Mouse (Mus musculus) neural tube, embryonic 11.5 days (tissue): ENCODE measurements around the gene Kif27. TPM values are rescaled to one million over a fixed set of nuclear protein-coding genes. Genes with fewer than 3 reads are reported as not detected.

ENCODE experiments used
- ATAC-seq: fragments of 200-750 bp; cut with Nextera tagmentation; 2 replicates; pipeline ENCODE4 v1.8.0; 2017; ENCODE audit warnings: moderate number of reproducible peaks, mild to moderate bottlenecking, moderate TSS enrichment, moderate library complexity; ENCODE audit not compliant: insufficient read depth, low FRiP score, low TSS enrichment
- DNase-seq: peaks from one replicate; pipeline ENCODE4 v3.0.0-alpha.2; 2015; ENCODE audit warnings: low spot score
- H3K27ac ChIP-seq: fragments of 300-500 bp; sonication (generic); 2 replicates; pipeline ENCODE4 v1.5.1; 2014; ENCODE audit warnings: low read depth, mild to moderate bottlenecking, low read length
- H3K27me3 ChIP-seq: fragments of 300-500 bp; sonication (generic); 2 replicates; pipeline ENCODE4 v1.6.1; 2014; ENCODE audit warnings: mild to moderate bottlenecking, low read length, mixed read lengths; ENCODE audit not compliant: control insufficient read depth, insufficient read depth
- H3K36me3 ChIP-seq: fragments of 300-500 bp; sonication (generic); 2 replicates; pipeline ENCODE4 v1.6.1; 2014; ENCODE audit warnings: mild to moderate bottlenecking, low read length, moderate library complexity, mixed read lengths; ENCODE audit not compliant: control insufficient read depth, insufficient read depth
- H3K4me1 ChIP-seq: fragments of 300-500 bp; sonication (generic); 2 replicates; pipeline ENCODE4 v1.6.1; 2014; ENCODE audit warnings: low read length, mixed read lengths; ENCODE audit not compliant: control insufficient read depth, insufficient read depth
- H3K4me2 ChIP-seq: fragments of 300-500 bp; sonication (generic); 2 replicates; pipeline ENCODE4 v1.6.1; 2014; ENCODE audit warnings: low read depth, mild to moderate bottlenecking, moderate library complexity
- H3K4me3 ChIP-seq: fragments of 300-500 bp; sonication (generic); 2 replicates; pipeline ENCODE4 v1.5.1; 2014; ENCODE audit warnings: low read depth, low read length
- H3K9ac ChIP-seq: fragments of 300-500 bp; sonication (generic); 2 replicates; pipeline ENCODE4 v1.6.1; 2014; ENCODE audit warnings: mild to moderate bottlenecking, low read length
- H3K9me3 ChIP-seq: fragments of 300-500 bp; sonication (generic); 2 replicates; pipeline ENCODE4 v1.6.1; 2016; ENCODE audit warnings: low read length; ENCODE audit not compliant: control insufficient read depth
- WGBS: fragments of 180-500 bp; shearing (Covaris S2); extraction: QIAGEN DNeasy Blood & Tissue Kit; methylation state at CpG from one replicate; pipeline ENCODE4 v1.1.7; 2014; 5-methylcytosine and 5-hydroxymethylcytosine counted together
- microRNA counts: library from miRNA; unstranded; fragments of <30 nt; microRNA quantifications from one replicate; lab custom pipeline; 2015
- microRNA-seq: library from miRNA; unstranded; fragments of <30 nt; microRNA quantifications from one replicate; pipeline ENCODE4, GENCODE M21; 2016
- polyA plus RNA-seq: library from polyadenylated mRNA; unstranded; fragments of >200 nt; fragmentation: Nextera tagmentation; extraction: Ambion mirVana; gene quantifications from 2 replicates; pipeline ENCODE4 v1.2.1, GENCODE M21; 2014

Gene Kif27
- polyA plus RNA-seq, 1 experiment from 2014 or later: 1.7 TPM

DNA sequence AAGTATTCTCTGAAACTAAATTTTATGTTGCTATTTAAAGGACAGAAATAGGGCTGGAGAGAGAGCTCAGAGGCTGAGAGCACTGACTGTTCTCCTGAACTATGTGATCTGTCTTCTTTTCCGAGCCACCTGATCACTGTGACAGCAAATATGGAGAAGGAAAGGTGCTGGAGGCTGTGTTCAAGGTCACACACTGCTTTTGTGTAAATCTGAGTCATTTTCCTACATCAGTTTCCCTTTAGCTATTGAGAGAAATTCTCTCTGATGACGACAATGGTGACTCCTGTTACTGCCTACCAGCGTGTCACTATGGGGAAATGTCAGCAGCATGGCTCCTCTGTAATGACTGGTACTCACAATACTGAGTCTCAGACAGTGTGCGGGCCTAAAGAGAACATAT, 97.2 kb downstream of the Kif27 start:
- peaks cover 4% of the 10 kb centered on the region; the same call in 1 of the 2 replicates for H3K36me3 ChIP-seq

DNA sequence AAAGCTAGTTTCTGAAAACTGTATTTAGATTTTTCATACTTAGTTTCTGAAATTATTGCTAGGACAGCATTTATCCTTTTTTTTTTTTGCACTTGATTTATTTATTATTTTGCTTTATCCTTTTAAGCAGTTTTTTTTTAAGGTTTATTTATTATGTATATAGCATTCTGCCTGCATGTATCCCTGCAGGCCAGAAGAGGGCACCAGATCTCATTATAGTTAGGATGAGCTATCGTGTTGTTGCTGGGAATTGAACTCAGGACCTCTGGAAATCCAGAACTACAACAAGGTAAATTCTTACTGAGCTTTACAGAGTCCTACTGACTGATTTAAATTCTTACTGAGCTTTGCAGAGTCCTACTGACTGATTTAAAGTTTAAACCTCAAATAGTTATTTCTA, 105.7 kb downstream of the Kif27 start:
- Histone ChIP-seq H3K4me3 (no peak overlapping the region), H3K9ac (no peak overlapping the region), H3K27me3 (no peaks in the 10 kb centered on the region), H3K4me1 (no peaks in the 10 kb centered on the region), H3K27ac (no peak overlapping the region), H3K9me3 (no peaks in the 10 kb centered on the region), H3K36me3 (peaks cover 4% of the 10 kb centered on the region; the same call in 1 of the 2 replicates), H3K4me2 (no peak overlapping the region)
- ATAC-seq (no peak), DNase-seq (no peak)
- WGBS: 74% methylated on average over 1 of the region's 1 CpGs

More for the DNA sequence above, 97.2 kb downstream of the Kif27 start:
- DNase-seq: no peak
- Histone ChIP-seq H3K4me2 (no peak overlapping the region), H3K27ac (no peak overlapping the region), H3K4me1 (no peaks in the 10 kb centered on the region), H3K27me3 (no peaks in the 10 kb centered on the region), H3K4me3 (no peak overlapping the region), H3K9me3 (no peaks in the 10 kb centered on the region), H3K9ac (no peak overlapping the region)
- WGBS: 88% methylated on average over 4 of the region's 4 CpGs
- ATAC-seq: no peak

- DNase-seq: no peak
- no peaks in the 10 kb centered on the region for H3K9me3 ChIP-seq
- 92% methylated on average over 5 of the region's 5 CpGs for WGBS
- H3K27me3 ChIP-seq: no peaks in the 10 kb centered on the region
- H3K4me2 ChIP-seq: no peak overlapping the region
- H3K4me3 ChIP-seq: no peak overlapping the region
- H3K4me1 ChIP-seq: no peaks in the 10 kb centered on the region
- peaks cover 2% of the 10 kb centered on the region; the same call in 1 of the 2 replicates for H3K36me3 ChIP-seq
- no peak overlapping the region for H3K9ac ChIP-seq
- no peak for ATAC-seq
- no peak overlapping the region for H3K27ac ChIP-seq
These were observed 110.0 kb downstream of the Kif27 start for GRCm38 (mm10) chr13:58248957-58249356.

MicroRNAs within 50 kb of the gene (microRNA counts, 519-probe panel; counts per million panel counts)
- 2,649 counts per million, percentile 61 among the panel's probes with 10 or more counts for microRNA mmu-miR-7a (lab: Ali Mortazavi, UCI)

Small RNA genes within 50 kb of the gene (microRNA-seq; reads per million reads assigned to microRNA genes)
- gene Mir6369 (not detected), gene Mir7-1 (192 reads per million, percentile 59 among the genes with 10 or more reads in this experiment)

Other genes with a start within 250 kb of the Kif27 start
- gene Klhl3, start 245.5 kb downstream of the Kif27 start, polyA plus RNA-seq: 3.3 and 3.5 TPM in 2 replicates
- 47.3 and 51.0 TPM in 2 replicates for gene Hnrnpa0, start 230.6 kb downstream of the Kif27 start, polyA plus RNA-seq
- gene Idnk, start 201.5 kb downstream of the Kif27 start, polyA plus RNA-seq: 46.3 and 54.4 TPM in 2 replicates
- 160 and 170 TPM in 2 replicates for gene Ubqln1, start 143.5 kb downstream of the Kif27 start, polyA plus RNA-seq
- 40.4 and 44.9 TPM in 2 replicates for gene Gkap1, start 83.4 kb downstream of the Kif27 start, polyA plus RNA-seq
- 31.2 and 32.2 TPM in 2 replicates for gene 2210016F16Rik, start 26.1 kb upstream of the Kif27 start, polyA plus RNA-seq
- gene Rmi1, start 43.1 kb upstream of the Kif27 start, polyA plus RNA-seq: 29.8 and 32.1 TPM in 2 replicates
- 2,400 and 2,440 TPM in 2 replicates for gene Hnrnpk, start 44.2 kb upstream of the Kif27 start, polyA plus RNA-seq